Mouse (Mus musculus): ENCODE measurements around the gene Ralgapa2.

Ralgapa2 gene

GRCm38 (mm10) chr2:146359676-146360075 is 152.5 kb downstream of the Ralgapa2 start:
- no peak for DNase-seq (ENCODE audit: low spot score)

GRCm38 (mm10) chr2:146356524-146356923 is 155.6 kb downstream of the Ralgapa2 start:
- DNase-seq (ENCODE audit: low spot score): no peak

GRCm38 (mm10) chr2:146350230-146350629 is 161.9 kb downstream of the Ralgapa2 start:
- DNase-seq (ENCODE audit: low spot score): no peak

- no peak for DNase-seq (ENCODE audit: low spot score)
Measured at GRCm38 (mm10) chr2:146347942-146348341, 164.2 kb downstream of the Ralgapa2 start.

- DNase-seq (ENCODE audit: low spot score): no peak
Measured at GRCm38 (mm10) chr2:146340090-146340489, 172.1 kb downstream of the Ralgapa2 start.

- DNase-seq (ENCODE audit: low spot score): no peak
Measured at GRCm38 (mm10) chr2:146337540-146337939, 174.6 kb downstream of the Ralgapa2 start.

- no peak for DNase-seq (ENCODE audit: low spot score)
Measured at GRCm38 (mm10) chr2:146331894-146332476, 180.2 kb downstream of the Ralgapa2 start.

GRCm38 (mm10) chr2:146330772-146331281 is 181.3 kb downstream of the Ralgapa2 start:
- no peak for DNase-seq (ENCODE audit: low spot score)

GRCm38 (mm10) chr2:146330101-146330500 is 182.0 kb downstream of the Ralgapa2 start:
- DNase-seq (ENCODE audit: low spot score): no peak

GRCm38 (mm10) chr2:146326654-146327053 is 185.5 kb downstream of the Ralgapa2 start:
- DNase-seq (ENCODE audit: low spot score): no peak

- no peak for DNase-seq (ENCODE audit: low spot score)
Measured at GRCm38 (mm10) chr2:146324907-146325715, 187.0 kb downstream of the Ralgapa2 start.

- DNase-seq (ENCODE audit: low spot score): no peak
Measured at GRCm38 (mm10) chr2:146324140-146324906, 187.8 kb downstream of the Ralgapa2 start.

- no peak for DNase-seq (ENCODE audit: low spot score)
Measured at GRCm38 (mm10) chr2:146323528-146323927, 188.6 kb downstream of the Ralgapa2 start.

GRCm38 (mm10) chr2:146322770-146323169 is 189.4 kb downstream of the Ralgapa2 start:
- no peak for DNase-seq (ENCODE audit: low spot score)

- no peak for DNase-seq (ENCODE audit: low spot score)
Measured at GRCm38 (mm10) chr2:146322019-146322418, 190.1 kb downstream of the Ralgapa2 start.

GRCm38 (mm10) chr2:146320666-146321065 is 191.5 kb downstream of the Ralgapa2 start:
- DNase-seq (ENCODE audit: low spot score): no peak

GRCm38 (mm10) chr2:146314751-146315150 is 197.4 kb downstream of the Ralgapa2 start:
- no peak for DNase-seq (ENCODE audit: low spot score)

GRCm38 (mm10) chr2:146313811-146314210 is 198.3 kb downstream of the Ralgapa2 start:
- no peak for DNase-seq (ENCODE audit: low spot score)

GRCm38 (mm10) chr2:146310760-146311159 is 201.4 kb downstream of the Ralgapa2 start:
- DNase-seq (ENCODE audit: low spot score): no peak

GRCm38 (mm10) chr2:146310291-146310690 is 201.9 kb downstream of the Ralgapa2 start:
- DNase-seq (ENCODE audit: low spot score): peak; percentile 15

GRCm38 (mm10) chr2:146309413-146309812 is 202.7 kb downstream of the Ralgapa2 start:
- no peak for DNase-seq (ENCODE audit: low spot score)

- DNase-seq (ENCODE audit: low spot score): no peak
Measured at GRCm38 (mm10) chr2:146307060-146307459, 205.1 kb downstream of the Ralgapa2 start.

All from spleen, adult 12 weeks (tissue).